Comparison of ENCODE assay signal across 8 mouse cellular contexts in genomic region chr17:29887271-29887880, GRCm38 (mm10).
A peak's percentile ranks its signal among the peaks of the same experiment; 100 is the strongest.
DNase-seq lines count a peak whose midpoint lies in the region; ATAC-seq and TF ChIP-seq lines count a peak whose summit lies in the region.

No protein-coding gene starts in this region.

- 1% methylated on average over 57 of the region's 57 CpGs for WGBS in forebrain, postnatal 0 days
- under 1% methylated on average over 57 of the region's 57 CpGs for WGBS in intestine, embryonic 16.5 days

- H3K9ac ChIP-seq in forebrain, postnatal 0 days: peak overlapping the region; percentile 68
- peak overlapping the region; percentile 75 for H3K9ac ChIP-seq in intestine, embryonic 16.5 days (ENCODE audit: low read depth, low read length)

- H3K4me2 ChIP-seq in forebrain, postnatal 0 days (ENCODE audit: low read depth): peak overlapping the region; percentile 96
- peak overlapping the region; percentile 100 for H3K4me2 ChIP-seq in intestine, embryonic 16.5 days (ENCODE audit: low read depth, low read length)

- peak; percentile 14; the same call in 1 of the 2 replicates for ATAC-seq in forebrain, postnatal 0 days
- peak; percentile 51 for ATAC-seq in intestine, embryonic 16.5 days

- peak; percentile 57 for TF ChIP-seq CTCF in forebrain, postnatal 0 days (IDR thresholded peaks at IDR 0.05; ENCODE audit: low read depth)

- no peaks in the 10 kb centered on the region for H3K9me3 ChIP-seq in forebrain, postnatal 0 days (ENCODE audit: low read length)
- no peaks in the 10 kb centered on the region for H3K9me3 ChIP-seq in intestine, embryonic 16.5 days (ENCODE audit: control insufficient read depth, low read length)

- peak overlapping the region; percentile 87 for H3K27ac ChIP-seq in forebrain, postnatal 0 days (ENCODE audit: low read depth, low read length)
- peak overlapping the region; percentile 48; the same call in 1 of the 2 replicates for H3K27ac ChIP-seq in intestine, embryonic 16.5 days (ENCODE audit: low read length)

- no peaks in the 10 kb centered on the region for H3K36me3 ChIP-seq in forebrain, postnatal 0 days (ENCODE audit: insufficient read depth)
- no peaks in the 10 kb centered on the region for H3K36me3 ChIP-seq in intestine, embryonic 16.5 days (ENCODE audit: control insufficient read depth, insufficient read depth, low read length)

- peak; percentile 24 for DNase-seq in right cerebral cortex, adult 18-20 months
- DNase-seq in right cerebral cortex, postnatal 36 days (ENCODE audit: low spot score in 2 of 2): no peak
- DNase-seq in brain, adult 2 months (ENCODE audit: low read depth, low spot score): peak; percentile 38
- no peak for DNase-seq in forebrain, postnatal 0 days
- peak; percentile 57 for DNase-seq in lung, postnatal 10 days
- peak; percentile 39 for DNase-seq in right cerebral cortex, postnatal 4 days
- no peak for DNase-seq in layer of hippocampus, postnatal 36 days

- H3K4me3 ChIP-seq in forebrain, postnatal 0 days (ENCODE audit: low read depth, low read length): peak overlapping the region; percentile 63
- H3K4me3 ChIP-seq in intestine, embryonic 16.5 days (ENCODE audit: low read length): peak overlapping the region; percentile 73

- peaks cover 13% of the 10 kb centered on the region for H3K4me1 ChIP-seq in forebrain, postnatal 0 days (ENCODE audit: insufficient read depth)
- peaks cover 30% of the 10 kb centered on the region for H3K4me1 ChIP-seq in intestine, embryonic 16.5 days (ENCODE audit: control insufficient read depth, insufficient read depth, low read length)

- H3K27me3 ChIP-seq in forebrain, postnatal 0 days (ENCODE audit: insufficient read depth, low read length): no peaks in the 10 kb centered on the region; the same call in 1 of the 2 replicates
- H3K27me3 ChIP-seq in intestine, embryonic 16.5 days (replicated peaks; ENCODE audit: control insufficient read depth, insufficient read depth, low read length): peaks cover 50% of the 10 kb centered on the region

Comparison
In these comparisons a context has a peak if more than half of its experiments do, and no peak if none do; other contexts are left out.
1. DNase-seq: peak in right cerebral cortex, adult 18-20 months (single experiment), brain, adult 2 months (single experiment), lung, postnatal 10 days (single experiment) and right cerebral cortex, postnatal 4 days (single experiment); none in right cerebral cortex, postnatal 36 days (0 of 2), forebrain, postnatal 0 days (single experiment) and layer of hippocampus, postnatal 36 days (0 of 2).